Mouse (Mus musculus) gonadal fat pad, adult 2 months (tissue): ENCODE measurements around the gene Ube2ql1. TPM values are rescaled to one million over a fixed set of nuclear protein-coding genes. Genes with fewer than 3 reads are reported as not detected.

Experiments used
- DNase-seq: peaks from one replicate; pipeline ENCODE4 v3.0.0-alpha.2; 2012; ENCODE audit warnings: low read depth
- polyA plus RNA-seq: library from polyadenylated mRNA; depleted of rRNA; stranded (reverse); fragments of >200 nt; gene quantifications from 2 replicates; pipeline ENCODE4 v1.2.3, GENCODE M21; 2012; rRNA removed

The Ube2ql1 gene
- 0.38 and 0.39 TPM in 2 replicates for polyA plus RNA-seq

- no peak for DNase-seq
Measured at GRCm38 (mm10) chr13:69739759-69740135, at the start of gene Ube2ql1. Gene Ube2ql1, minus strand, starts transcription at chr13:69739889.

- DNase-seq, result no peak
Measured at GRCm38 (mm10) chr13:69788704-69789103, 49.0 kb upstream of the Ube2ql1 start.

GRCm38 (mm10) chr13:69778221-69778620, 38.5 kb upstream of the Ube2ql1 start:
- no peak for DNase-seq

GRCm38 (mm10) chr13:69772358-69772757, 32.7 kb upstream of the Ube2ql1 start:
- DNase-seq, result no peak

GRCm38 (mm10) chr13:69770538-69771456, 31.1 kb upstream of the Ube2ql1 start:
- DNase-seq, result no peak

GRCm38 (mm10) chr13:69768152-69768551, 28.5 kb upstream of the Ube2ql1 start:
- no peak for DNase-seq

GRCm38 (mm10) chr13:69764646-69765045, 25.0 kb upstream of the Ube2ql1 start:
- DNase-seq, result no peak

- DNase-seq, result no peak
Measured at GRCm38 (mm10) chr13:69761393-69761792, 21.7 kb upstream of the Ube2ql1 start.

GRCm38 (mm10) chr13:69758979-69759378, 19.3 kb upstream of the Ube2ql1 start:
- DNase-seq, result no peak

GRCm38 (mm10) chr13:69752875-69753274, 13.2 kb upstream of the Ube2ql1 start:
- DNase-seq, result no peak

- no peak for DNase-seq
Measured at GRCm38 (mm10) chr13:69751510-69751909, 11.8 kb upstream of the Ube2ql1 start.

GRCm38 (mm10) chr13:69748756-69749155, 9.1 kb upstream of the Ube2ql1 start:
- no peak for DNase-seq

GRCm38 (mm10) chr13:69740331-69741285, 919 bp upstream of the Ube2ql1 start:
- DNase-seq, result no peak

GRCm38 (mm10) chr13:69739091-69739758, 464 bp downstream of the Ube2ql1 start:
- no peak for DNase-seq

- no peak for DNase-seq
Measured at GRCm38 (mm10) chr13:69738461-69738971, 1.2 kb downstream of the Ube2ql1 start.

- DNase-seq, result no peak
Measured at GRCm38 (mm10) chr13:69737444-69738185, 2.1 kb downstream of the Ube2ql1 start.

- no peak for DNase-seq
Measured at GRCm38 (mm10) chr13:69732636-69733035, 7.1 kb downstream of the Ube2ql1 start.

- DNase-seq, result no peak
Measured at GRCm38 (mm10) chr13:69725376-69725775, 14.3 kb downstream of the Ube2ql1 start.

GRCm38 (mm10) chr13:69721141-69721540, 18.5 kb downstream of the Ube2ql1 start:
- DNase-seq, result no peak

GRCm38 (mm10) chr13:69717860-69718598, 21.7 kb downstream of the Ube2ql1 start:
- DNase-seq, result no peak
